Mouse (Mus musculus): Measurements from ENCODE around the gene St6galnac3. TPM values are rescaled to one million over a fixed set of nuclear protein-coding genes. Genes with fewer than 3 reads are reported as not detected.
A peak's percentile ranks its signal among the peaks of the same experiment; 100 is the strongest.

The St6galnac3 gene
- polyA plus RNA-seq, 1 experiment from 2014 or later, result 41.4 TPM

DNA sequence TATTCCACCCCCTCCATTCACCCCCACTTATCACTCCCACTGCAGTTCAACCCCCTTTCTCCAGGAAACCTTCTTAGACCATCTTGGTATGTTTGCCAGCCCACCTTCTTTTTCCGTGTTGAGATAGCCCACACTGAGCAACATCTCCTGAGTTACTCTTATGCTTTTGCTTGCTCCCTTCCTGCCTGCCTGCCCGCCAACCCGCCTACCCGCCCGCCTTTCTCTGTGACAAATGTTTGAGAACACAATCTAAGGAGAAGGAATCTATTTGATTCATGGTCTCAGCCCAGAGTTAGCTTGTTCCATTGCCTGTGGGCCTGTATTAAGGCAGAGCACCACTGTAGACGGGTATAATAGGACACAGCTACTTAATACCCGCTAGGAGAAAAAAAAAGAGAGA lies 531.9 kb downstream of the St6galnac3 start:
- no peaks in the 10 kb centered on the region for H3K9me3 ChIP-seq (ENCODE audit: control insufficient read depth, low read length)
- DNase-seq (ENCODE audit: low spot score) (no peak), ATAC-seq (ENCODE audit: insufficient read depth, low FRiP score, low TSS enrichment) (no peak)
- H3K27ac ChIP-seq (ENCODE audit: low read depth, low read length), result no peak overlapping the region
- no peaks in the 10 kb centered on the region for H3K4me1 ChIP-seq (ENCODE audit: control insufficient read depth, insufficient read depth, low read length)
- H3K4me3 ChIP-seq (ENCODE audit: low read depth, low read length), result no peak overlapping the region
- H3K27me3 ChIP-seq (ENCODE audit: control insufficient read depth, insufficient read depth, low read length), result no peaks in the 10 kb centered on the region
- H3K36me3 ChIP-seq (ENCODE audit: control insufficient read depth, insufficient read depth, low read length), result no peaks in the 10 kb centered on the region
- 62% methylated on average over 7 of the region's 7 CpGs for WGBS
- H3K9ac ChIP-seq (ENCODE audit: low read length), result no peak overlapping the region
- H3K4me2 ChIP-seq (ENCODE audit: low read depth), result no peak overlapping the region

DNA sequence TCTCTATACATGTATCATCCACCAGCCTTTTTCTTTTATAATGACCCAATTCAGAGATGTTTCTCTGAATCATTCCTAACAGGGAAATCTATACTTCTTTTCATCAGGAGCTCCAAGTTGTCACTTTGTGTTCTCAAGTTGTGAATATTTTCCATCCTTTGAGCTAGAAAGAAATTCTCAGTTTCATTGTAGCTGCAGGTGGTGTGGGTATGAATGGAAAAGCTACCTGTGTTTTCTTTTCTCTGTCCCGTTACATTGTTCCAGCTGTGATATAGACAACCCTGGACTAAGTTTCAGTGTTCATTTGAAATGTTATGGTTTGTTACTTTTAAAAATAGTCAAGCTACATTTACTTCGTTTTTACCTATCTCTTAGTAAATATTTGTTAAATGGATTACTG lies 534.2 kb downstream of the St6galnac3 start:
- ATAC-seq (ENCODE audit: insufficient read depth, low FRiP score, low TSS enrichment), result no peak
- Histone ChIP-seq H3K4me3 (ENCODE audit: low read depth, low read length) (no peak overlapping the region), H3K4me2 (ENCODE audit: low read depth) (no peak overlapping the region), H3K36me3 (ENCODE audit: control insufficient read depth, insufficient read depth, low read length) (no peaks in the 10 kb centered on the region), H3K27ac (ENCODE audit: low read depth, low read length) (no peak overlapping the region), H3K27me3 (ENCODE audit: control insufficient read depth, insufficient read depth, low read length) (no peaks in the 10 kb centered on the region), H3K9ac (ENCODE audit: low read length) (no peak overlapping the region), H3K9me3 (ENCODE audit: control insufficient read depth, low read length) (no peaks in the 10 kb centered on the region), H3K4me1 (ENCODE audit: control insufficient read depth, insufficient read depth, low read length) (no peaks in the 10 kb centered on the region)
- 77% methylated on average over 2 of the region's 2 CpGs for WGBS
- DNase-seq (ENCODE audit: low spot score), result no peak

DNA sequence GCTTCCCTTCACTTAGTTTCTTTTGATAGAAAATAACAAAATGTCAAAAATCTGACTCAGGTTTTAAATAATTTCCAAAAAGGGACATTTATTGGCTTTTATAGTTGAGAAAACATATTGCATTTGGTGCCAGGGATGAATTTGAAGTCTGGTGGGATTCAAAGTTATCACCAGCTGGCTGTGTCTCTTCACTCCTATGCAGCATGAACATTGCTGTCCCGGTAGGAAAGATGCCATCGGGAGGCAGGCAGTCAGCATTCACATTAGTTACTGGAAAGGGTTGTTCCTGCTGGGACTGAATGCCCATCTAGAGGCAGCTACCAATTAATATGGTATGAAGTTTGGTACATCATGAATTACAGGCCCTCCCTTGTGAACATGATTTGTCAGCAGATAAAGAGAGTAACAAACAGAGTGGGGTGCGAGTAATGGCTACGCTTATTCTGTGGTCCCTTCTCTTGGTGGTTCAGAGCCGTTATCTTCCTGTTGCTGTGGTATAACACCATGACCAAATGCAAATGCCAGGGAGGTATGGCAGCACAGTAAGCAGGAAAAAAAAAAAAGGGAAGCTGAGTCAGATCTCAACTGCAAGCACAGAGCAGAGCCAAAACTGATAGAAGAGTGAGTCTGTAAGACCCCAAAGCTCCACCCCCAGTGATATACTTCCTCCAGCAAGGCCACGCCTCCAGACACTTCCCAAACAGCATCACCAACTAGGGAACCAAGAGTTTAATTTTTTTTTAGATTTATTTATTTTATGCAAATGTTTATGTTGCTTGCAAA lies 535.1 kb downstream of the St6galnac3 start:
- H3K4me1 ChIP-seq (ENCODE audit: control insufficient read depth, insufficient read depth, low read length), result no peaks in the 10 kb centered on the region
- no peaks in the 10 kb centered on the region for H3K9me3 ChIP-seq (ENCODE audit: control insufficient read depth, low read length)
- no peak overlapping the region for H3K4me2 ChIP-seq (ENCODE audit: low read depth)
- H3K36me3 ChIP-seq (ENCODE audit: control insufficient read depth, insufficient read depth, low read length), result no peaks in the 10 kb centered on the region
- no peak for DNase-seq (ENCODE audit: low spot score)
- no peaks in the 10 kb centered on the region for H3K27me3 ChIP-seq (ENCODE audit: control insufficient read depth, insufficient read depth, low read length)
- H3K4me3 ChIP-seq (ENCODE audit: low read depth, low read length), result no peak overlapping the region
- no peak overlapping the region for H3K9ac ChIP-seq (ENCODE audit: low read length)
- ATAC-seq (ENCODE audit: insufficient read depth, low FRiP score, low TSS enrichment), result no peak
- WGBS, result 91% methylated on average over 6 of the region's 6 CpGs
- no peak overlapping the region for H3K27ac ChIP-seq (ENCODE audit: low read depth, low read length)

DNA sequence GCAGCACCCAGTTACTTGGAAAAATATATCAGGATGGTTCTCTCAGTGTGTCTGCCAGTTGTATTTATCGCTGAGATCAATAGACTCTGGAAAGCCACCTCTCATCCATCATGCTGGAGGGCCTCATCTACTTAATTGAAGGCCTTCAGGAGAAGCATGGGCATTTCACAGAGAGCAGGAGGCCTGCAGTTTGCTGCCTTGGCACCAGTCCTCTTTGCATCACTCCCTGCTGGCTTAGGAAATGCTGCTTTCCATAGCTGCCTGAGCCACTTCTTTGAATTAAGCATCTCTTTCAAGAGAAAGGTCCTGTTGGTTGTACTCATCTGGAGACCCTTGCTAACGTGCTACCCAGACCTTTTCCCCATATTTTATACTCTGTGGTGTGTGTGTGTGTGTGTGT lies 536.8 kb downstream of the St6galnac3 start:
- H3K9me3 ChIP-seq (ENCODE audit: control insufficient read depth, low read length), result no peaks in the 10 kb centered on the region
- H3K4me1 ChIP-seq (ENCODE audit: control insufficient read depth, insufficient read depth, low read length), result no peaks in the 10 kb centered on the region
- no peak for ATAC-seq (ENCODE audit: insufficient read depth, low FRiP score, low TSS enrichment)
- DNase-seq (ENCODE audit: low spot score), result no peak
- H3K27me3 ChIP-seq (ENCODE audit: control insufficient read depth, insufficient read depth, low read length), result no peaks in the 10 kb centered on the region
- no peak overlapping the region for H3K9ac ChIP-seq (ENCODE audit: low read length)
- 83% methylated on average over 2 of the region's 2 CpGs for WGBS
- no peaks in the 10 kb centered on the region for H3K36me3 ChIP-seq (ENCODE audit: control insufficient read depth, insufficient read depth, low read length)
- no peak overlapping the region for H3K27ac ChIP-seq (ENCODE audit: low read depth, low read length)
- no peak overlapping the region for H3K4me3 ChIP-seq (ENCODE audit: low read depth, low read length)
- H3K4me2 ChIP-seq (ENCODE audit: low read depth), result no peak overlapping the region

DNA sequence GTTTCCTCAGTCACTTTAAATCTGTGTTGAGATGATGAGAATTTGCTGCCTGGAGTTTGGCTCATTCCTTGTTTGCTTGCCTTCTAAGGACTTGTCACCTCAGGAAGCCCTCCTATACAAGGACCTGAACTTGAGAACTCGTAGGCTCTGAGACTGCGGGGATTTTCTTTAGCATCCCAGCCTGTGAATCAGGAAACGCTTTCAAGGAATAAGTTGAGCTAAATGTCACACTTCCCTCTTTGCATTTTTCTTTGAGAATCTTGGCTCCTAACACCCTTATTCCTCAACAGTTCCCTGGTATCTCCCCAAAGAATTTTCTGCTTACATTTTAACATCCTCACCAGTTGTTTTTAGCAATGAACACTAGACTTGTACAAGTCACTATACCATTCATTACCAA lies 539.9 kb downstream of the St6galnac3 start:
- 84% methylated on average over 3 of the region's 3 CpGs for WGBS
- no peaks in the 10 kb centered on the region for H3K4me1 ChIP-seq (ENCODE audit: control insufficient read depth, insufficient read depth, low read length)
- ATAC-seq (ENCODE audit: insufficient read depth, low FRiP score, low TSS enrichment), result no peak

DNA sequence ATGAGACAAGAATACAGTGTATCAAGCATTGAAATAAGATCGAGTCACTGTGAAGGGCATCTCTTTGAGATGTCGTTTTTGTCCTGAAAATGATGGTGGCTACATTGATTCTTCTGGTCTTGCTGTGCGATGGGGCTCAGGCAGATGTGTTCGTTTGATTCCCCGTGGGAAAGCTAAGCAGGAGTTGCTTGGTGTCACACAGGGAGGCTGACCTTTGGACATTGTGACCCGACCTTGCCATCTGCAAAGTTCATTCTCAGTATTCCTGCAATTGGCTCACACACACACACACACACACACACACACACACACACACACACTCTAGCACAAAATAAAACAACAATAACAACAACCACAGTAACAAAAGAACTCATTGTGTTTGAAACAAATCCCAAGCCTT lies 543.7 kb downstream of the St6galnac3 start:
- no peak for DNase-seq (ENCODE audit: low spot score)

More for the DNA sequence above, 539.9 kb downstream of the St6galnac3 start:
- H3K9ac ChIP-seq (ENCODE audit: low read length), result no peak overlapping the region
- no peaks in the 10 kb centered on the region for H3K27me3 ChIP-seq (ENCODE audit: control insufficient read depth, insufficient read depth, low read length)
- H3K4me3 ChIP-seq (ENCODE audit: low read depth, low read length), result no peak overlapping the region
- no peak overlapping the region for H3K4me2 ChIP-seq (ENCODE audit: low read depth)
- DNase-seq (ENCODE audit: low spot score), result no peak
- H3K27ac ChIP-seq (ENCODE audit: low read depth, low read length), result no peak overlapping the region
- H3K36me3 ChIP-seq (ENCODE audit: control insufficient read depth, insufficient read depth, low read length), result no peaks in the 10 kb centered on the region
- H3K9me3 ChIP-seq (ENCODE audit: control insufficient read depth, low read length), result no peaks in the 10 kb centered on the region

DNA sequence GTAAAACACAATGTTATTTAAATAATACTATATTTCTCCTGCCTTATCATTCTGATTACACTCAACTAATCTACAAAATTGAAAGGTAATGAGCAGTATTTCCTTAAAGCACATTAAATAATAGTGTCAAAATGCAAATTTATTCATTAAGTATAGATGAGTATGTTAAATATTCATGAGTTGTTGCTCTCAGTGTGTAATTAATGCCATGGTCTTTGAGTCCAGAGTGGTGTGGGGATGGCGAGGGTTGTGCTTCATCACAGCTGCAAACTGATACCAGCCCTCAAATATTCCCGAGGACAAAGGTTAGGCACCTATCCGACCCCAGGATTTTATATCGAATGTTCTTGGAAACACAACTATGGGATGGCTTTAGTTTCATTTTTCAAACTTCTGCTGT lies 548.2 kb downstream of the St6galnac3 start:
- ATAC-seq (ENCODE audit: insufficient read depth, low FRiP score, low TSS enrichment) (peak; percentile 58; the same call in 1 of the 2 replicates), DNase-seq (ENCODE audit: low spot score) (no peak)
- H3K9me3 ChIP-seq (ENCODE audit: control insufficient read depth, low read length), result no peaks in the 10 kb centered on the region
- no peak overlapping the region for H3K4me3 ChIP-seq (ENCODE audit: low read depth, low read length)
- no peaks in the 10 kb centered on the region for H3K4me1 ChIP-seq (ENCODE audit: control insufficient read depth, insufficient read depth, low read length)
- H3K36me3 ChIP-seq (ENCODE audit: control insufficient read depth, insufficient read depth, low read length), result no peaks in the 10 kb centered on the region
- no peak overlapping the region for H3K4me2 ChIP-seq (ENCODE audit: low read depth)
- WGBS, result 73% methylated on average over 4 of the region's 4 CpGs
- H3K27me3 ChIP-seq (ENCODE audit: control insufficient read depth, insufficient read depth, low read length), result no peaks in the 10 kb centered on the region
- no peak overlapping the region for H3K9ac ChIP-seq (ENCODE audit: low read length)
- H3K27ac ChIP-seq (ENCODE audit: low read depth, low read length), result no peak overlapping the region

More for the DNA sequence above, 543.7 kb downstream of the St6galnac3 start:
- H3K27ac ChIP-seq (ENCODE audit: low read depth, low read length), result no peak overlapping the region
- no peaks in the 10 kb centered on the region for H3K9me3 ChIP-seq (ENCODE audit: control insufficient read depth, low read length)
- no peaks in the 10 kb centered on the region for H3K36me3 ChIP-seq (ENCODE audit: control insufficient read depth, insufficient read depth, low read length)
- H3K4me3 ChIP-seq (ENCODE audit: low read depth, low read length), result no peak overlapping the region
- no peaks in the 10 kb centered on the region for H3K4me1 ChIP-seq (ENCODE audit: control insufficient read depth, insufficient read depth, low read length)
- no peak overlapping the region for H3K4me2 ChIP-seq (ENCODE audit: low read depth)
- H3K27me3 ChIP-seq (ENCODE audit: control insufficient read depth, insufficient read depth, low read length), result no peaks in the 10 kb centered on the region
- ATAC-seq (ENCODE audit: insufficient read depth, low FRiP score, low TSS enrichment), result no peak
- WGBS, result 17% methylated on average over 6 of the region's 6 CpGs
- no peak overlapping the region for H3K9ac ChIP-seq (ENCODE audit: low read length)

DNA sequence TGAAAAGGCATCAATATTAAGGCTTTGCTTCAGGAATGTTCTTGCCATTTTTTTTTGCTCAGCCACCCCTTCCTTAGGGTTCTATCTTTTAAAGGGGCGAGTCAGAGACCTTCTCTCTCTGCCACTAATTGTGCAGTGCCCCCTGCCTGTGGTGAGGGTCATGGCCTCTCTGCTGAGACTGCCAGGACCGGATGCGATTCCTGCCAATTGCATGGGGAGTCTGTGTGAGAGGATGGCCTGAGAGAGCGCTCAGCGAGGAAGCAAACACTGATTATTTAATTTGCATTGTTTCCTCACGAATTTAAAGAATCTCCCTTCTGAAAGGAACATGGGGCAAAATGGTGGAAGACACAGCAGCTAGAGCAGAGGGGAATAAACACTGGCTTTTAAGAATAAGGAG lies 548.6 kb downstream of the St6galnac3 start:
- H3K4me1 ChIP-seq (ENCODE audit: control insufficient read depth, insufficient read depth, low read length), result no peaks in the 10 kb centered on the region
- no peak overlapping the region for H3K9ac ChIP-seq (ENCODE audit: low read length)
- no peak overlapping the region for H3K27ac ChIP-seq (ENCODE audit: low read depth, low read length)
- no peaks in the 10 kb centered on the region for H3K27me3 ChIP-seq (ENCODE audit: control insufficient read depth, insufficient read depth, low read length)
- H3K4me3 ChIP-seq (ENCODE audit: low read depth, low read length), result no peak overlapping the region
- no peaks in the 10 kb centered on the region for H3K36me3 ChIP-seq (ENCODE audit: control insufficient read depth, insufficient read depth, low read length)
- DNase-seq (ENCODE audit: low spot score), result no peak
- ATAC-seq (ENCODE audit: insufficient read depth, low FRiP score, low TSS enrichment), result no peak
- H3K9me3 ChIP-seq (ENCODE audit: control insufficient read depth, low read length), result no peaks in the 10 kb centered on the region
- 67% methylated on average over 6 of the region's 6 CpGs for WGBS
- no peak overlapping the region for H3K4me2 ChIP-seq (ENCODE audit: low read depth)

DNA sequence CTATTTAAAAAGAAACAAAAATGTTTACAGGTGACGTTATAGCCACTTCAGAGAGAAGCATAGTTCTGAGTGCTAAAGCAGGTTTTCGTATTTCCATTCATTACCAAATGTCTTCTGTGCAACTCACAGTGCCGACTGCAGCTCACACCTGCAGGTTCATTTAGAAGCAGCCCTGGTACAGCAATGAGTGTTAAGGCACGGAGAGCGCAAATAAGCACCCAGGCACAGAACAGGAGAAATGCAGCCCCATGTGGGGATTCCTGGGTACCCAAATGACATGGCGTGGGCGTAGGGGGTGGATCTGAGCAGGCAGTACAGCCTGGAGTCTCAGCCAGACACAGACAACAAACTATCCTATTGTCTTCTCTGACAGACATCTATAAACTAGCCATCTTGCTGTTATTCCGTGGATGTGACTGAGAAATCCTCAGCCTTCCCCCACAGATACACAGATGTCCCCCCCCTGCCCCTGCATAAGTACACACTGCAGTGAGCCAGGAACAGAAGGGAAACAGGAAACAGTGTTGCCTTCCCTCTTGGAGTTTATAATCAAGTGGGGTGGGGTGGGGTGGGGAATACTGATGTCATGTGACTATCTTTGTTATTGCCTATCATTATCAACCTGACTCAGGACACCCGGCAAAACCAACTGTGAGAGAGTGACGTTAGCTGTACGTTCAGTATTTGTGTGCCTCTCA lies 550.5 kb downstream of the St6galnac3 start:
- H3K36me3 ChIP-seq (ENCODE audit: control insufficient read depth, insufficient read depth, low read length), result no peaks in the 10 kb centered on the region
- H3K9me3 ChIP-seq (ENCODE audit: control insufficient read depth, low read length), result no peaks in the 10 kb centered on the region
- ATAC-seq (ENCODE audit: insufficient read depth, low FRiP score, low TSS enrichment) (no peak), DNase-seq (ENCODE audit: low spot score) (no peak)
- no peaks in the 10 kb centered on the region for H3K27me3 ChIP-seq (ENCODE audit: control insufficient read depth, insufficient read depth, low read length)
- H3K4me3 ChIP-seq (ENCODE audit: low read depth, low read length), result no peak overlapping the region
- no peak overlapping the region for H3K27ac ChIP-seq (ENCODE audit: low read depth, low read length)
- no peak overlapping the region for H3K9ac ChIP-seq (ENCODE audit: low read length)
- H3K4me1 ChIP-seq (ENCODE audit: control insufficient read depth, insufficient read depth, low read length), result no peaks in the 10 kb centered on the region
- WGBS, result 84% methylated on average over 11 of the region's 11 CpGs
- no peak overlapping the region for H3K4me2 ChIP-seq (ENCODE audit: low read depth)
